Mouse (Mus musculus): ENCODE results near the gene Ckap4.

DNA sequence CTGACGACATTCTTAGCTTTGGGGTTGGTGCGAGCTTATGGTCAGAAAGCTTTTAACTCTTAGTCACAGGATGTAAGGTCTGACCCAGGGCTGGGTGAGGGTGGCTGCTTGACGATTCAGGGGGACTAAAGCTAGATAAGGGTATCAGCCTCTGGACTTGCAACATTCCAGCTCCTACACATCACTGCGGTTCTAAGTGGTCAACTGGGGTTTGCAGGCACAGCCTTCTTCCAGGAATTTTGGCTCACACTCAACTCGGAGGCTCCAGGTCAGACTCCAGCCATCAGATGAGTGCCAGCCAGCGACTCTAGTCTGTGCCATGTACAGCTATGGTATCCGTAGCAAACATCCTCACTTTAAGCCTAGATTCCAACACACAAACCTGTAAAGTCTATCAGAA is 39.4 kb downstream of the Ckap4 start:
- TF ChIP-seq POLR2A (IDR thresholded peaks at IDR 0.05; ENCODE audit: insufficient read length, low read depth) (no peak), MYOD1 (IDR thresholded peaks at IDR 0.05; ENCODE audit: control insufficient read depth in 1 of 3, insufficient read length in 2 of 3, low read depth in 2 of 3) (peak in 1 of 3 experiments; percentile 12), MAX (IDR thresholded peaks at IDR 0.05; ENCODE audit: low read depth) (no peak), USF1 (IDR thresholded peaks at IDR 0.05; ENCODE audit: low read depth) (no peak), TCF12 (IDR thresholded peaks at IDR 0.05; ENCODE audit: insufficient read depth, poor library complexity, severe bottlenecking) (no peak), TCF3 (IDR thresholded peaks at IDR 0.05; ENCODE audit: insufficient read length, low read depth) (no peak), CEBPB (IDR thresholded peaks at IDR 0.05; ENCODE audit: insufficient read depth, poor library complexity, severe bottlenecking) (0 out of 2 replicates have a peak, but pooled peaks have one; percentile 24), E2F4 (IDR thresholded peaks at IDR 0.05; ENCODE audit: insufficient read depth) (no peak)

Measured in myocyte (in vitro differentiated cells).